Mouse (Mus musculus): ENCODE measurements around the gene Dnajc5. TPM values are rescaled to one million over a fixed set of nuclear protein-coding genes. Genes with fewer than 3 reads are reported as not detected.
A peak's percentile ranks its signal among the peaks of the same experiment; 100 is the strongest.

The Dnajc5 gene
- polyA plus RNA-seq, 1 experiment from 2014 or later, result 198 TPM

GRCm38 (mm10) chr2:181568272-181569008 lies 48.2 kb downstream of the Dnajc5 start:
- H3K4me2 ChIP-seq (replicated peaks), result no peak overlapping the region
- no peak overlapping the region for H3K4me3 ChIP-seq (replicated peaks)

GRCm38 (mm10) chr2:181569856-181570255 lies 49.6 kb downstream of the Dnajc5 start:
- WGBS, result 95% methylated on average over 10 of the region's 10 CpGs
- 0 out of 2 replicates have a peak, but pooled peaks have one; percentile 40 for ATAC-seq

More at GRCm38 (mm10) chr2:181568272-181569008, 48.2 kb downstream of the Dnajc5 start:
- ATAC-seq, result no peak
- no peak overlapping the region for H3K27ac ChIP-seq
- H3K4me1 ChIP-seq (replicated peaks), result no peaks in the 10 kb centered on the region
- no peaks in the 10 kb centered on the region for H3K27me3 ChIP-seq
- peaks cover 24% of the 10 kb centered on the region for H3K36me3 ChIP-seq
- 0 out of 2 replicates have a peak, but pooled peaks cover 6% of the 10 kb centered on the region for H3K9me3 ChIP-seq
- H3K9ac ChIP-seq (replicated peaks), result no peak overlapping the region
- WGBS, result 81% methylated on average over 7 of the region's 7 CpGs

GRCm38 (mm10) chr2:181570375-181570774 lies 50.1 kb downstream of the Dnajc5 start:
- 0 out of 2 replicates have a peak, but pooled peaks cover 6% of the 10 kb centered on the region for H3K9me3 ChIP-seq
- H3K4me3 ChIP-seq (replicated peaks), result no peak overlapping the region
- no peak overlapping the region for H3K4me2 ChIP-seq (replicated peaks)
- 93% methylated on average over 8 of the region's 8 CpGs for WGBS
- ATAC-seq, result no peak
- no peaks in the 10 kb centered on the region for H3K27me3 ChIP-seq
- H3K9ac ChIP-seq (replicated peaks), result no peak overlapping the region
- H3K27ac ChIP-seq, result no peak overlapping the region
- no peaks in the 10 kb centered on the region for H3K4me1 ChIP-seq (replicated peaks)
- peaks cover 39% of the 10 kb centered on the region for H3K36me3 ChIP-seq

More at GRCm38 (mm10) chr2:181569856-181570255, 49.6 kb downstream of the Dnajc5 start:
- Histone ChIP-seq H3K4me3 (replicated peaks) (no peak overlapping the region), H3K9me3 (0 out of 2 replicates have a peak, but pooled peaks cover 6% of the 10 kb centered on the region), H3K36me3 (peaks cover 38% of the 10 kb centered on the region), H3K4me2 (replicated peaks) (no peak overlapping the region), H3K27me3 (no peaks in the 10 kb centered on the region), H3K27ac (no peak overlapping the region), H3K4me1 (replicated peaks) (no peaks in the 10 kb centered on the region), H3K9ac (replicated peaks) (no peak overlapping the region)

DNA sequence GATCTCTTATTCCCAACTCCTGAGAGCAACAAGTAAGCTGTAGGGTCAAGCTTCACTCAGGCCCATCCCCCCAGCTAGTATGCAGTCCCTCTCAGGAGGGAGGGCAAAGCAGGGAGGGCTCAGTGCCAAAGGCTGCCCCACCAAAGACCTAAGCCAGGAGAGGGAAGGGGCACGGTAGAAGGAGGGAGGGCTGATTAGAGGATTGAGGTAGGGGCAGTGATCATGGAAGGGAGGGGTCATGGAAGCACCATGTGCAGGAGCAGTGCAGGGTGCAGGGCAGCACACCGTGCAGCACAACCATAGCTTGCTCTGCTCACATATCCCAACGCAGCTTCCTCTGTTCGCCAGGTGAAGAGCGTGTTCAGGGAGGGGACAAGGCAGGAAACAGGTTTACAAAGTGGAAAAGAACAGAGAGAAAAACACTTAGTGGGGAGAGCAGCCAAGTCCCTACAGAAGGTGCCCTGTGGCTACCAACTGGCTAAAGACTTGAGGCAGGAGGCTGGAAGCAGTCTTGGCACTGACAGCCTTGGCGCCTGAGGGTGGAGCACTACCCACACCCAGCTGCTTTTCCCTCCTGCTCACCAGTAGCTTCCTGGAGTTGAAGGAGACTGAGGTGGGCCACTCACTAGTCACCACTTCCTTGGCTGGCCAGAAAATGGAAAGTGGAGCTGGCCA lies 50.8 kb downstream of the Dnajc5 start:
- Histone ChIP-seq H3K36me3 (peaks cover 39% of the 10 kb centered on the region), H3K9ac (replicated peaks) (no peak overlapping the region), H3K4me2 (replicated peaks) (no peak overlapping the region), H3K9me3 (0 out of 2 replicates have a peak, but pooled peaks cover under 1% of the 10 kb centered on the region), H3K27me3 (no peaks in the 10 kb centered on the region), H3K27ac (no peak overlapping the region), H3K4me1 (replicated peaks) (no peaks in the 10 kb centered on the region), H3K4me3 (replicated peaks) (no peak overlapping the region)
- 73% methylated on average over 6 of the region's 6 CpGs for WGBS
- ATAC-seq, result no peak

GRCm38 (mm10) chr2:181571941-181572670 lies 51.8 kb downstream of the Dnajc5 start:
- no peak for ATAC-seq
- H3K4me1 ChIP-seq (replicated peaks), result peaks cover 1% of the 10 kb centered on the region; the same call in 1 of the 2 replicates
- 91% methylated on average over 11 of the region's 11 CpGs for WGBS
- H3K9me3 ChIP-seq, result no peaks in the 10 kb centered on the region
- H3K27me3 ChIP-seq, result no peaks in the 10 kb centered on the region
- no peak overlapping the region for H3K4me2 ChIP-seq (replicated peaks)
- H3K27ac ChIP-seq, result no peak overlapping the region
- no peak overlapping the region for H3K9ac ChIP-seq (replicated peaks)
- no peak overlapping the region for H3K4me3 ChIP-seq (replicated peaks)
- peaks cover 39% of the 10 kb centered on the region for H3K36me3 ChIP-seq

- Histone ChIP-seq H3K36me3 (peaks cover 39% of the 10 kb centered on the region), H3K9me3 (no peaks in the 10 kb centered on the region), H3K27ac (no peak overlapping the region), H3K4me1 (replicated peaks) (peaks cover 11% of the 10 kb centered on the region), H3K27me3 (no peaks in the 10 kb centered on the region), H3K9ac (replicated peaks) (no peak overlapping the region), H3K4me3 (replicated peaks) (no peak overlapping the region), H3K4me2 (replicated peaks) (no peak overlapping the region)
- WGBS, result 94% methylated on average over 15 of the region's 15 CpGs
- ATAC-seq, result no peak
Measured at GRCm38 (mm10) chr2:181572921-181573920, 52.9 kb downstream of the Dnajc5 start.

- 94% methylated on average over 9 of the region's 9 CpGs for WGBS
- no peak overlapping the region for H3K27ac ChIP-seq
- H3K4me3 ChIP-seq (replicated peaks), result no peak overlapping the region
- H3K27me3 ChIP-seq, result no peaks in the 10 kb centered on the region
- H3K4me2 ChIP-seq (replicated peaks), result no peak overlapping the region
- H3K9me3 ChIP-seq, result no peaks in the 10 kb centered on the region
- peaks cover 19% of the 10 kb centered on the region for H3K4me1 ChIP-seq (replicated peaks)
- H3K9ac ChIP-seq (replicated peaks), result no peak overlapping the region
- ATAC-seq, result no peak
- H3K36me3 ChIP-seq, result peaks cover 39% of the 10 kb centered on the region
Measured at GRCm38 (mm10) chr2:181573961-181574360, 53.7 kb downstream of the Dnajc5 start.

DNA sequence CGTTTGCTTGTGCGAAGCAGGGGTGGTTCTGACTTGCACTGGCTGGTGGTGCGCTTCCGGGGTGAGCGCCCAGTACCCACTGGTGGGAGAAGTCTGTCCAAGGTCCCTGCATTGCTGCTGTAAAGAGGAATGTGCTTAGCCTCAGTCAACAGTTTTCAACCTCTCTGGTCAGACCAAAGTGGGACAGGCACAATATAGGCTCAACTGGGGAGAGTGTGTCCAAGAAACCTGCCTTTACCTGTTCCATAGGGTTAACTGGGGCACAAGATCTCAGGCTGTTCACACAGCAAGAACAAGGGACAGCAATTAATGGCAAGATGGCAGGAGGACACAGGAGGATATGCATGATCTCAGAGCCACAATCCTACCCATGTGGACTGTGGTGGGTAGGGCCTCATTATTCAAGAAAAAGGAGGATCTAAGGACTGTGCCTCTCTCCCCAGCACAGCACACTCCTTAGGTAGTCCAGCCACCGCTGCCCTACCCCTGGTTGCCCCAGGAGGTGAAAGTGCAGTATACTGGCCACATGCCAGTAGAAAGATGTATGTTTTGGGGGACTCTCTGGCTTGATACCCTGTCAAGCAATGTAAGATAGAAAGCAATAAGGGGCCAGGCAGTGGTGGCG lies 54.7 kb downstream of the Dnajc5 start:
- Histone ChIP-seq H3K36me3 (peaks cover 35% of the 10 kb centered on the region), H3K4me3 (replicated peaks) (no peak overlapping the region), H3K27ac (no peak overlapping the region), H3K4me1 (replicated peaks) (peaks cover 30% of the 10 kb centered on the region), H3K4me2 (replicated peaks) (no peak overlapping the region), H3K9ac (replicated peaks) (no peak overlapping the region), H3K27me3 (no peaks in the 10 kb centered on the region), H3K9me3 (no peaks in the 10 kb centered on the region)
- no peak for ATAC-seq
- 94% methylated on average over 7 of the region's 7 CpGs for WGBS

GRCm38 (mm10) chr2:181576613-181577012 lies 56.3 kb downstream of the Dnajc5 start:
- no peaks in the 10 kb centered on the region for H3K9me3 ChIP-seq
- 89% methylated on average over 2 of the region's 2 CpGs for WGBS
- no peak for ATAC-seq
- H3K4me2 ChIP-seq (replicated peaks), result no peak overlapping the region
- H3K27me3 ChIP-seq, result no peaks in the 10 kb centered on the region
- peaks cover 44% of the 10 kb centered on the region for H3K4me1 ChIP-seq (replicated peaks)
- no peak overlapping the region for H3K9ac ChIP-seq (replicated peaks)
- peaks cover 33% of the 10 kb centered on the region for H3K36me3 ChIP-seq
- H3K4me3 ChIP-seq (replicated peaks), result no peak overlapping the region
- H3K27ac ChIP-seq, result no peak overlapping the region

DNA sequence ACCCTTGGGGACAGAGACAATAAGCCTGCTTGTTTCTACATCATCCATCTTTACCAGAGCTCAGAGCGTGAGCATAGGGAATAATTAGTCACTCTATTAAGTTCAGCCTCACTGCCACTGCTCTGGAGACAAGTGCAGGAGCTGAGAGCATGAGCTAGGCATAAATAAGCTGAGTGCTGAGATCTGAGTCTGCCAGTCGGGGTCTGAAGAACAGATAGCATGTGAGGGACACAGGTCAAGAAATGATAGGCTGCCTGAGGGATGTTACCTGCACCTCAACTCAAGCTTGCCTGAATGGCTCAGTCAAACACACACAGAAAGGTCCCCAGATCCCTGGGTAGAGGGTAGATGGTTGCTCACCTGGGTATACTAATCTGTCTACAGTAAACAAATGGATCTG lies 56.8 kb downstream of the Dnajc5 start:
- no peaks in the 10 kb centered on the region for H3K9me3 ChIP-seq
- H3K27me3 ChIP-seq, result no peaks in the 10 kb centered on the region
- no peak overlapping the region; the same call in 1 of the 2 replicates for H3K9ac ChIP-seq (replicated peaks)
- H3K36me3 ChIP-seq, result peaks cover 28% of the 10 kb centered on the region
- no peak overlapping the region for H3K4me3 ChIP-seq (replicated peaks)
- no peak overlapping the region for H3K27ac ChIP-seq
- WGBS, result 73% methylated on average over 2 of the region's 2 CpGs
- peaks cover 45% of the 10 kb centered on the region for H3K4me1 ChIP-seq (replicated peaks)
- no peak overlapping the region for H3K4me2 ChIP-seq (replicated peaks)
- no peak for ATAC-seq

Measured in midbrain, embryonic 13.5 days (tissue).